Mouse (Mus musculus) spleen, adult 2 months (tissue): ENCODE measurements around the gene Hnrnpll.

Experiments used
- CTCF ChIP-seq: fragments of 200-500 bp; IDR thresholded peaks from 2 replicates; pipeline ENCODE4 v1.5.1; 2011; ENCODE audit warnings: mild to moderate bottlenecking, inconsistent platforms; ENCODE audit not compliant: insufficient read depth, insufficient read length, insufficient replicate concordance; ENCODE audit errors: extremely low read depth
- POLR2A ChIP-seq: fragments of 200-500 bp; IDR thresholded peaks from 2 replicates; pipeline ENCODE4 v1.6.1; 2011; ENCODE audit warnings: low read depth, low read length, inconsistent platforms

DNA sequence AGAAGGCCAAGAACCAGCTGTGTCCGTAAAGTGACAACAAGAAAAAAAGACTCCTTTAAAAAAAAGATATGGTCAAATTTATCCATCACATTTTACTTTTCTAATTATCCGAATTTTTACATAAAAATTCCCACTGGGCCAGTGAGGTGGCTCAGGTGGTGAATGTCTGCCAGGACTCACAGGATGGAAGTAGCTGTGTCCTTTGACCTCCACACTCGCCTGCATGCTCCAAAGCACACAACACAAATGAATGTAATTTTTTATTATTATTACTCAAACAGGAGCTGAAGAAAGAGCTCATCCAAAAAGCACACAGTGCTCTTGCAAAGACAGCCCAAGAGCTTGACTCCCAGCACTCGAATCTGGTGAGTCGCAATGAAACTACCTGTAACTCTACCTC is 2.0 kb downstream of the Hnrnpll start:
- TF ChIP-seq CTCF (no peak), POLR2A (no peak)
